Mouse (Mus musculus) forebrain, postnatal 0 days (tissue): Measurements from ENCODE around the gene Shoc2. TPM values are rescaled to one million over a fixed set of nuclear protein-coding genes. Genes with fewer than 3 reads are reported as not detected.

Experiments
- ATAC-seq: fragments of 200-750 bp; cut with Nextera tagmentation; 2 replicates; pipeline ENCODE4 v1.8.0; 2017; ENCODE audit warnings: mild to moderate bottlenecking, moderate library complexity
- DNase-seq: peaks from one replicate; pipeline ENCODE4 v3.0.0-alpha.2; 2015
- H3K27ac ChIP-seq: fragments of 300-500 bp; sonication (generic); 2 replicates; pipeline ENCODE4 v1.5.1; 2014; ENCODE audit warnings: low read depth, mild to moderate bottlenecking, antibody characterized with exemption, low read length, moderate library complexity, mixed read lengths
- H3K27me3 ChIP-seq: fragments of 300-500 bp; sonication (generic); 2 replicates; pipeline ENCODE4 v1.6.1; 2014; ENCODE audit warnings: mild to moderate bottlenecking, low read length, mixed read lengths; ENCODE audit not compliant: insufficient read depth
- H3K36me3 ChIP-seq: fragments of 300-500 bp; sonication (generic); 2 replicates; pipeline ENCODE4 v1.6.1; 2014; ENCODE audit warnings: mild to moderate bottlenecking, moderate library complexity; ENCODE audit not compliant: insufficient read depth
- H3K4me1 ChIP-seq: fragments of 300-500 bp; sonication (generic); 2 replicates; pipeline ENCODE4 v1.6.1; 2014; ENCODE audit warnings: antibody characterized with exemption; ENCODE audit not compliant: insufficient read depth
- H3K4me2 ChIP-seq: fragments of 300-500 bp; sonication (generic); 2 replicates; pipeline ENCODE4 v1.6.1; 2014; ENCODE audit warnings: low read depth, mild to moderate bottlenecking, moderate library complexity
- H3K4me3 ChIP-seq: fragments of 300-500 bp; sonication (generic); 2 replicates; pipeline ENCODE4 v1.5.1; 2014; ENCODE audit warnings: low read depth, low read length, mixed read lengths
- H3K9ac ChIP-seq: fragments of 300-500 bp; sonication (generic); 2 replicates; pipeline ENCODE4 v1.6.1; 2014; ENCODE audit warnings: mild to moderate bottlenecking
- H3K9me3 ChIP-seq: fragments of 300-500 bp; sonication (generic); 2 replicates; pipeline ENCODE4 v1.6.1; 2016; ENCODE audit warnings: low read length
- CTCF ChIP-seq: sonication (generic); IDR thresholded peaks from 2 replicates; pipeline ENCODE4 v1.5.1; 2016; ENCODE audit warnings: antibody characterized with exemption, control low read depth, low read depth
- WGBS: fragments of 180-500 bp; shearing (Covaris S2); extraction: QIAGEN DNeasy Blood & Tissue Kit; methylation state at CpG from one replicate; pipeline ENCODE4 v1.1.7; 2014; 5-methylcytosine and 5-hydroxymethylcytosine counted together
- polyA plus RNA-seq: library from polyadenylated mRNA; unstranded; fragments of >200 nt; fragmentation: Nextera tagmentation; extraction: Ambion mirVana; gene quantifications from 2 replicates; pipeline ENCODE4 v1.2.1, GENCODE M21; 2015
- total RNA-seq: library from RNA; depleted of rRNA; stranded (reverse); fragments of >200 nt; gene quantifications from 2 replicates; pipeline ENCODE4 v1.2.3, GENCODE M21; 2014

Gene Shoc2
- total and polyA plus RNA-seq, 2 experiments from 2014 or later = 49.6 to 83.3 TPM

GRCm38 (mm10) chr19:53990538-53990937 lies 46.4 kb downstream of the Shoc2 start:
- peaks cover 7% of the 10 kb centered on the region; the same call in 1 of the 2 replicates for H3K36me3 ChIP-seq
- DNase-seq (no peak), ATAC-seq (no peak)
- 91% methylated on average over 2 of the region's 2 CpGs for WGBS
- H3K4me2 ChIP-seq = no peak overlapping the region
- H3K27ac ChIP-seq = no peak overlapping the region
- no peak overlapping the region for H3K9ac ChIP-seq
- no peak overlapping the region for H3K4me3 ChIP-seq
- H3K27me3 ChIP-seq = no peaks in the 10 kb centered on the region
- no peak for TF ChIP-seq CTCF
- H3K4me1 ChIP-seq = no peaks in the 10 kb centered on the region
- H3K9me3 ChIP-seq = no peaks in the 10 kb centered on the region

- ATAC-seq (no peak), DNase-seq (no peak)
- H3K9me3 ChIP-seq = no peaks in the 10 kb centered on the region
- TF ChIP-seq CTCF = no peak
- no peak overlapping the region for H3K9ac ChIP-seq
- WGBS = 74% methylated on average over 3 of the region's 3 CpGs
- H3K36me3 ChIP-seq = no peaks in the 10 kb centered on the region
- H3K4me1 ChIP-seq = no peaks in the 10 kb centered on the region
- H3K27me3 ChIP-seq = no peaks in the 10 kb centered on the region
- H3K4me3 ChIP-seq = no peak overlapping the region
- H3K4me2 ChIP-seq = no peak overlapping the region
- no peak overlapping the region for H3K27ac ChIP-seq
Measured at GRCm38 (mm10) chr19:53993860-53994259, 49.8 kb downstream of the Shoc2 start.

GRCm38 (mm10) chr19:53994276-53994675 lies 50.2 kb downstream of the Shoc2 start:
- ATAC-seq (no peak), DNase-seq (no peak)
- no peak for TF ChIP-seq CTCF
- H3K4me1 ChIP-seq = no peaks in the 10 kb centered on the region
- H3K9ac ChIP-seq = no peak overlapping the region
- no peak overlapping the region for H3K4me2 ChIP-seq
- H3K27me3 ChIP-seq = no peaks in the 10 kb centered on the region
- no peak overlapping the region for H3K27ac ChIP-seq
- H3K4me3 ChIP-seq = no peak overlapping the region
- no peaks in the 10 kb centered on the region for H3K9me3 ChIP-seq
- no peaks in the 10 kb centered on the region for H3K36me3 ChIP-seq
- 63% methylated on average over 1 of the region's 1 CpGs for WGBS

DNA sequence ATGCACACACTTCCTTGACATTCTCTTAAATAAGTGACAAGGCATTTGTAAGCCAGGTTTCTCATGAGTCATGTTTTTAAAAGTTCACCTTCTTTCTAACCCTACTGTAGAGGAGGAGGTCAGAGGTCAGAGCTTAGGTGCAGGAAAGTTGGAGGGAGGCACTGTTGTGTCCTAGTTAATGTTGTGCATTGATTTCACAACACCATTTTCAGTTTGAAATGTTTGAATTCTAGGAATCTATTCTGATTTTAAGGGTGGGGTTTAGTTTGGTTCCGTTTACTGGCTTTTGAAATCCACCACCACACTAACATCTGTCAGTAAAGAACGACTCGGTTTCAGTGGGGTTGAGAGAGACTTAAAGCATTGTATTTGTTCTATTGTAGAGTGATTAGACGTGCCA lies 66.9 kb downstream of the Shoc2 start:
- Histone ChIP-seq H3K4me2 (no peak overlapping the region), H3K27ac (no peak overlapping the region), H3K4me1 (no peaks in the 10 kb centered on the region), H3K9ac (no peak overlapping the region), H3K27me3 (no peaks in the 10 kb centered on the region), H3K4me3 (no peak overlapping the region), H3K9me3 (no peaks in the 10 kb centered on the region), H3K36me3 (no peaks in the 10 kb centered on the region)
- ATAC-seq (no peak), DNase-seq (no peak)
- WGBS = 72% methylated on average over 4 of the region's 4 CpGs
- no peak for TF ChIP-seq CTCF

GRCm38 (mm10) chr19:54014999-54015398 lies 70.9 kb downstream of the Shoc2 start:
- H3K4me3 ChIP-seq = no peak overlapping the region
- no peak overlapping the region for H3K27ac ChIP-seq
- H3K4me1 ChIP-seq = no peaks in the 10 kb centered on the region; the same call in 1 of the 2 replicates
- H3K9ac ChIP-seq = no peak overlapping the region
- 96% methylated on average over 5 of the region's 5 CpGs for WGBS
- no peaks in the 10 kb centered on the region for H3K9me3 ChIP-seq
- DNase-seq = no peak
- H3K27me3 ChIP-seq = no peaks in the 10 kb centered on the region
- TF ChIP-seq CTCF = no peak
- no peak for ATAC-seq
- H3K36me3 ChIP-seq = no peaks in the 10 kb centered on the region
- no peak overlapping the region for H3K4me2 ChIP-seq

DNA sequence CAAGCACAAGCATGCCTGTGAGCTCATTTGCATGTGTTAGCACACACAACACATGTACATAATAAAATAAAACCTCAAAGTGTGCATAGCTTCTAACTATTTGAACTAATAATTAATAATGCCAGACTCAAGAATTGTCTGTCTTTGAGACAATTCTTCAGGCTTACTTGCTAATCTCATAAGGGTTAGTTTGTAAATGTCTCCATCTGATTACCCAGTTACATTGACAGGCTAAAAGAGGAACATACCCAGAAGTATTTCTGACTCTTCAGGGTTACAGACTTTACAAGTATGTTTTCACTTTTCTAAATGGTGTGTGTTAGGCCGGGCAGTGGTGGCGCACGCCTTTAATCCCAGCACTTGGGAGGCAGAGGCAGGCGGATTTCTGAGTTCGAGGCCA lies 71.4 kb downstream of the Shoc2 start:
- H3K27me3 ChIP-seq = no peaks in the 10 kb centered on the region
- H3K27ac ChIP-seq = no peak overlapping the region
- no peak overlapping the region for H3K4me2 ChIP-seq
- ATAC-seq (no peak), DNase-seq (no peak)
- H3K9ac ChIP-seq = no peak overlapping the region
- H3K9me3 ChIP-seq = no peaks in the 10 kb centered on the region
- H3K4me3 ChIP-seq = no peak overlapping the region
- no peaks in the 10 kb centered on the region; the same call in 1 of the 2 replicates for H3K4me1 ChIP-seq
- H3K36me3 ChIP-seq = no peaks in the 10 kb centered on the region
- WGBS = 99% methylated on average over 5 of the region's 5 CpGs
- no peak for TF ChIP-seq CTCF

DNA sequence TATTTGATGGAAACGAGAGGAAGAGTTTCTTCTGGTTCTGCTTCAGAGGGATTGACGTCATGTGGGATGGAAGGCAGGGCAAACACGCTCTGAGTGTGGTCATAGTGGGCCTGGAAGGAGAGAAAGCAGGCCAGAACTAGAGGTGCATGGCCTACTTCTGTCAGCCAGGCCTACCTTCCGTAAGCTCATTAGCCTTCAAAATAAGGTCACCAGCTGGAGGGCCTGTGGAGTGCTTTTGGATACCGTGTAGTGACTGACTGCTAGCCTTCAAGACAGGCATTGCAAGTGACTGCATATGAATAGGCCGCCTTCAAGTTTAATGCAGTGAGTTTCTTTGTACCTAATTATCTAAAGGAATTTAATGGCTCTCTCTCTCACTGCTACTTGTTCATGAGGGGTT lies 91.0 kb downstream of the Shoc2 start:
- H3K4me3 ChIP-seq = no peak overlapping the region
- ATAC-seq = no peak

GRCm38 (mm10) chr19:54039441-54039840 lies 95.3 kb downstream of the Shoc2 start:
- H3K4me2 ChIP-seq = no peak overlapping the region
- H3K27ac ChIP-seq = no peak overlapping the region
- peaks cover 1% of the 10 kb centered on the region for H3K36me3 ChIP-seq
- H3K27me3 ChIP-seq = no peaks in the 10 kb centered on the region
- no peaks in the 10 kb centered on the region for H3K4me1 ChIP-seq
- ATAC-seq = no peak
- TF ChIP-seq CTCF = no peak
- no peaks in the 10 kb centered on the region for H3K9me3 ChIP-seq
- WGBS = 63% methylated on average over 7 of the region's 7 CpGs
- DNase-seq = no peak
- H3K4me3 ChIP-seq = no peak overlapping the region
- H3K9ac ChIP-seq = no peak overlapping the region

More for the DNA sequence above, 91.0 kb downstream of the Shoc2 start:
- TF ChIP-seq CTCF = no peak
- Histone ChIP-seq H3K27me3 (no peaks in the 10 kb centered on the region), H3K4me2 (no peak overlapping the region), H3K27ac (no peak overlapping the region), H3K9ac (no peak overlapping the region), H3K9me3 (no peaks in the 10 kb centered on the region), H3K36me3 (peaks cover 19% of the 10 kb centered on the region), H3K4me1 (no peaks in the 10 kb centered on the region)
- 46% methylated on average over 6 of the region's 6 CpGs for WGBS
- no peak for DNase-seq
